Comparison of ENCODE assay signal across 26 mouse cellular contexts in the genomic region with DNA sequence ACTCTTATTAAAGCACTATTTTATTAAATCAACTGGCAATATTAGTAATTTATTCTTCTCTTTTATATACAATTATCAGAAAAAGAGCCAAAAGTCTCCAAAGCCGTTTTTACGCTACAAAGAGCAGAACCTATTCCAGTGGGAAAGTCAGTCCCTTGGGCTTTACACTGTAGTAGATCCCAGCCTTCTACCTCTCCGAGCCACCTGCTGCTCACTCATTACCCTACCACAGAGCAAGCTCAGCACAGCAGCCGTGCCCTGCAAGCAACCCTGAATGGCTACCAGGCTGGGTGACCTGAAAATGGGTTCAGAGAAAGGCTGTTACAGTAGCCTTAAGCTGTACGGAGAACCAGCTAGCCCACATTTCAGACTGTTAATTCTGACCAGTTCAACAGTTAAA. TPM values are rescaled to one million over a fixed set of nuclear protein-coding genes. Genes with fewer than 3 reads are reported as not detected.
DNase-seq lines count a peak whose midpoint lies in the region; ATAC-seq and TF ChIP-seq lines count a peak whose summit lies in the region.
"Had no signal": no experiment of that assay in that cellular context is flagged by ENCODE, and none has a peak within 500 bp of the region (broad histone marks: within the 10 kb centered on the region; RNA-seq: fewer than 3 reads in every experiment).

No protein-coding gene starts in this region.

- no peak overlapping the region for H3K27ac ChIP-seq in embryonic facial prominence, embryonic 14.5 days (replicated peaks; ENCODE audit: low read depth, low read length)
- no peak overlapping the region for H3K27ac ChIP-seq in embryonic facial prominence, embryonic 10.5 days (replicated peaks)
- H3K27ac ChIP-seq in heart, adult 2 months: peak overlapping the region; percentile 12
- no peak overlapping the region for H3K27ac ChIP-seq in kidney, embryonic 16.5 days (ENCODE audit: low read length)
- H3K27ac ChIP-seq: embryonic facial prominence, embryonic 12.5 days had no signal

- no peaks in the 10 kb centered on the region for H3K9me3 ChIP-seq in embryonic facial prominence, embryonic 14.5 days (ENCODE audit: control insufficient read depth, low read length)
- H3K9me3 ChIP-seq in embryonic facial prominence, embryonic 10.5 days: no peaks in the 10 kb centered on the region
- no peaks in the 10 kb centered on the region for H3K9me3 ChIP-seq in kidney, embryonic 16.5 days (ENCODE audit: low read length)
- H3K9me3 ChIP-seq: embryonic facial prominence, embryonic 12.5 days; forebrain, embryonic 13.5 days; forebrain, embryonic 15.5 days; G1E had no signal

- TF ChIP-seq CTCF in heart, adult 2 months (IDR thresholded peaks at IDR 0.05): no peak

- H3K36me3 ChIP-seq in embryonic facial prominence, embryonic 14.5 days (ENCODE audit: control insufficient read depth, insufficient read depth, low read length): peaks cover 50% of the 10 kb centered on the region
- H3K36me3 ChIP-seq in embryonic facial prominence, embryonic 10.5 days (replicated peaks): peaks cover 82% of the 10 kb centered on the region
- peaks cover 2% of the 10 kb centered on the region for H3K36me3 ChIP-seq in heart, adult 2 months (ENCODE audit: control insufficient read depth, insufficient read depth, low read length)
- H3K36me3 ChIP-seq in kidney, embryonic 16.5 days (ENCODE audit: insufficient read depth, low read length): peaks cover 29% of the 10 kb centered on the region

- no peak overlapping the region for H3K4me2 ChIP-seq in embryonic facial prominence, embryonic 14.5 days (ENCODE audit: low read depth, low read length)
- H3K4me2 ChIP-seq in kidney, embryonic 16.5 days (replicated peaks; ENCODE audit: low read depth, low read length): no peak overlapping the region
- H3K4me2 ChIP-seq: embryonic facial prominence, embryonic 12.5 days; forebrain, embryonic 13.5 days; forebrain, embryonic 15.5 days had no signal

- peak; percentile 13 for DNase-seq in cerebellum, adult 9-10 months
- no peak for DNase-seq in cerebellum, adult 18-20 months
- no peak for DNase-seq in embryonic facial prominence, embryonic 14.5 days (ENCODE audit: low spot score)
- DNase-seq in embryonic facial prominence, embryonic 10.5 days (ENCODE audit: low spot score): no peak
- DNase-seq in heart, adult 2 months: no peak
- no peak for DNase-seq in heart, postnatal 4 days
- peak; percentile 8 for DNase-seq in kidney, postnatal 10 days
- DNase-seq: adrenal gland, adult 2 months; adrenal gland, postnatal 10 days; adrenal gland, postnatal 25 days; B cell, adult 2 months; cerebellum, adult 11 months; cerebellum, adult 2 months; cerebellum, postnatal 10 days; cerebellum, postnatal 25 days; embryo, embryonic 11 days; forebrain, postnatal 0 days had no signal

- H3K27me3 ChIP-seq in embryonic facial prominence, embryonic 14.5 days (replicated peaks; ENCODE audit: control insufficient read depth, insufficient read depth, low read length): no peaks in the 10 kb centered on the region
- no peaks in the 10 kb centered on the region for H3K27me3 ChIP-seq in embryonic facial prominence, embryonic 10.5 days (replicated peaks; ENCODE audit: low read depth, poor library complexity, severe bottlenecking)
- no peaks in the 10 kb centered on the region for H3K27me3 ChIP-seq in heart, adult 2 months (ENCODE audit: control insufficient read depth, insufficient read depth, low read length)
- no peaks in the 10 kb centered on the region for H3K27me3 ChIP-seq in kidney, embryonic 16.5 days (ENCODE audit: insufficient read depth, low read length)
- H3K27me3 ChIP-seq: CH12.LX; embryonic facial prominence, embryonic 12.5 days; forebrain, embryonic 13.5 days; forebrain, embryonic 15.5 days; Patski had no signal

- peak; percentile 68; the same call in 1 of the 2 replicates for ATAC-seq in embryonic facial prominence, embryonic 14.5 days (ENCODE audit: low read depth)
- ATAC-seq in kidney, embryonic 16.5 days (ENCODE audit: low FRiP score, low TSS enrichment): no peak
- ATAC-seq: CD4-positive, CD25-positive, alpha-beta regulatory T cell, adult 4 months; forebrain, embryonic 13.5 days; forebrain, embryonic 15.5 days; forebrain, postnatal 0 days; Patski had no signal

- TF ChIP-seq POLR2A in heart, adult 2 months (IDR thresholded peaks at IDR 0.05; ENCODE audit: insufficient read depth, low read depth, low read length): no peak

- no peak for TF ChIP-seq EP300 in heart, adult 2 months (IDR thresholded peaks at IDR 0.05; ENCODE audit: insufficient read depth, low read depth, low read length)

- no peaks in the 10 kb centered on the region for H3K4me1 ChIP-seq in embryonic facial prominence, embryonic 14.5 days (ENCODE audit: control insufficient read depth, insufficient read depth, low read length)
- peaks cover 7% of the 10 kb centered on the region for H3K4me1 ChIP-seq in embryonic facial prominence, embryonic 10.5 days
- peaks cover 4% of the 10 kb centered on the region; the same call in 1 of the 2 replicates for H3K4me1 ChIP-seq in heart, adult 2 months (ENCODE audit: control insufficient read depth, insufficient read depth, low read length)
- no peaks in the 10 kb centered on the region for H3K4me1 ChIP-seq in kidney, embryonic 16.5 days (ENCODE audit: insufficient read depth, low read length)
- H3K4me1 ChIP-seq: embryonic facial prominence, embryonic 12.5 days had no signal

- no peak overlapping the region for H3K4me3 ChIP-seq in embryonic facial prominence, embryonic 14.5 days (ENCODE audit: low read depth, low read length)
- no peak overlapping the region for H3K4me3 ChIP-seq in embryonic facial prominence, embryonic 10.5 days
- H3K4me3 ChIP-seq in heart, adult 2 months: no peak overlapping the region
- no peak overlapping the region for H3K4me3 ChIP-seq in kidney, embryonic 16.5 days (ENCODE audit: low read length)
- H3K4me3 ChIP-seq: embryonic facial prominence, embryonic 12.5 days; forebrain, embryonic 13.5 days; forebrain, embryonic 15.5 days had no signal

- H3K79me2 ChIP-seq in heart, adult 2 months (replicated peaks; ENCODE audit: control insufficient read depth, insufficient read depth, low read length): peaks cover 8% of the 10 kb centered on the region

- 89% methylated on average over 5 of the region's 5 CpGs for WGBS in embryonic facial prominence, embryonic 14.5 days
- WGBS in embryonic facial prominence, embryonic 10.5 days: 92% methylated on average over 5 of the region's 5 CpGs
- WGBS in heart, adult 2 months: 79% methylated on average over 5 of the region's 5 CpGs
- WGBS in kidney, embryonic 16.5 days: 92% methylated on average over 5 of the region's 5 CpGs

- intact Hi-C loops in heart, adult 2 months (cut with DNase I): no loop called here

- no peak overlapping the region for H3K9ac ChIP-seq in embryonic facial prominence, embryonic 14.5 days (ENCODE audit: low read depth, low read length)
- H3K9ac ChIP-seq in heart, adult 2 months (ENCODE audit: low read depth, low read length): no peak overlapping the region
- no peak overlapping the region for H3K9ac ChIP-seq in kidney, embryonic 16.5 days (replicated peaks; ENCODE audit: low read length)
- H3K9ac ChIP-seq: embryonic facial prominence, embryonic 12.5 days; forebrain, embryonic 13.5 days; forebrain, embryonic 15.5 days; forebrain, postnatal 0 days had no signal

RNA-seq across cellular contexts. Expression of a gene that starts 9.4 kb away (rescaled TPM):
- 48.3 and 48.6 TPM in 2 replicates for polyA plus RNA-seq in embryonic facial prominence, embryonic 14.5 days (2014; fragmentation: Nextera tagmentation; extraction: Ambion mirVana)
- 53.4 and 57.6 TPM in 2 replicates for polyA plus RNA-seq in embryonic facial prominence, embryonic 10.5 days (2016; fragmentation: Nextera tagmentation; extraction: Ambion mirVana)
- total RNA-seq in heart, adult 2 months (2021): 10 to 100 TPM; 15.3 to 16.4 TPM
- polyA plus RNA-seq in heart, adult 2 months (2012; rRNA removed): 10.7 and 12.4 TPM in 2 replicates
- total RNA-seq in heart, postnatal 4 days (2021): 10 to 100 TPM; 25.2 to 27.3 TPM
- polyA plus RNA-seq in kidney, embryonic 16.5 days (2015; fragmentation: Nextera tagmentation; extraction: Ambion mirVana): 43.8 and 45.7 TPM in 2 replicates

RNA-seq across cellular contexts. Expression of a gene that starts 9.6 kb away (rescaled TPM):
- 18.8 and 20.9 TPM in 2 replicates for polyA plus RNA-seq in embryonic facial prominence, embryonic 14.5 days (2014; fragmentation: Nextera tagmentation; extraction: Ambion mirVana)
- polyA plus RNA-seq in embryonic facial prominence, embryonic 10.5 days (2016; fragmentation: Nextera tagmentation; extraction: Ambion mirVana): 26.4 and 28.0 TPM in 2 replicates
- 1 to 10 TPM; 5.8 to 6.4 TPM for total RNA-seq in heart, adult 2 months (2021)
- polyA plus RNA-seq in heart, adult 2 months (2012; rRNA removed): 4.7 and 7.8 TPM in 2 replicates
- 1 to 10 TPM; 9.1 to 9.9 TPM for total RNA-seq in heart, postnatal 4 days (2021)
- 23.7 and 27.6 TPM in 2 replicates for polyA plus RNA-seq in kidney, embryonic 16.5 days (2015; fragmentation: Nextera tagmentation; extraction: Ambion mirVana)

RNA-seq across cellular contexts. Expression of a gene that starts 24.7 kb away (rescaled TPM):
- 23.6 and 25.6 TPM in 2 replicates for polyA plus RNA-seq in embryonic facial prominence, embryonic 14.5 days (2014; fragmentation: Nextera tagmentation; extraction: Ambion mirVana)
- 17.0 and 17.2 TPM in 2 replicates for polyA plus RNA-seq in embryonic facial prominence, embryonic 10.5 days (2016; fragmentation: Nextera tagmentation; extraction: Ambion mirVana)
- total RNA-seq in heart, adult 2 months (2021): 1 to 10 TPM; 2.6 to 2.7 TPM
- polyA plus RNA-seq in heart, adult 2 months (2012; rRNA removed): 3.7 and 5.6 TPM in 2 replicates
- 1 to 10 TPM; 8.2 to 9.5 TPM for total RNA-seq in heart, postnatal 4 days (2021)
- polyA plus RNA-seq in kidney, embryonic 16.5 days (2015; fragmentation: Nextera tagmentation; extraction: Ambion mirVana): 23.5 and 25.4 TPM in 2 replicates

RNA-seq across cellular contexts. Expression of a gene that starts 25.6 kb away (rescaled TPM):
- 23.4 and 27.7 TPM in 2 replicates for polyA plus RNA-seq in embryonic facial prominence, embryonic 14.5 days (2014; fragmentation: Nextera tagmentation; extraction: Ambion mirVana)
- polyA plus RNA-seq in embryonic facial prominence, embryonic 10.5 days (2016; fragmentation: Nextera tagmentation; extraction: Ambion mirVana): 27.4 and 28.1 TPM in 2 replicates
- total RNA-seq in heart, adult 2 months (2021): 10 to 100 TPM; 16.9 to 18.6 TPM
- 25.2 and 32.7 TPM in 2 replicates for polyA plus RNA-seq in heart, adult 2 months (2012; rRNA removed)
- total RNA-seq in heart, postnatal 4 days (2021): 10 to 100 TPM; 17.5 to 19.5 TPM
- polyA plus RNA-seq in kidney, embryonic 16.5 days (2015; fragmentation: Nextera tagmentation; extraction: Ambion mirVana): 25.1 and 28.2 TPM in 2 replicates

RNA-seq across cellular contexts. Expression of a gene that starts 35.2 kb away (rescaled TPM):
- 1.2 and 2.1 TPM in 2 replicates for polyA plus RNA-seq in embryonic facial prominence, embryonic 14.5 days (2014; fragmentation: Nextera tagmentation; extraction: Ambion mirVana)
- polyA plus RNA-seq in embryonic facial prominence, embryonic 10.5 days (2016; fragmentation: Nextera tagmentation; extraction: Ambion mirVana): 0.34 and 0.69 TPM in 2 replicates
- total RNA-seq in heart, adult 2 months (2021): not detected
- 0.18 TPM in 1 of 2 replicates, not detected in the other for polyA plus RNA-seq in heart, adult 2 months (2012; rRNA removed)
- not detected for total RNA-seq in heart, postnatal 4 days (2021)
- polyA plus RNA-seq in kidney, embryonic 16.5 days (2015; fragmentation: Nextera tagmentation; extraction: Ambion mirVana): 1.3 and 1.4 TPM in 2 replicates
- total RNA-seq: common myeloid progenitor, adult 5-6 weeks; forebrain, postnatal 0 days; G1E had no signal
- polyA plus RNA-seq: adrenal gland, adult 2 months; G1E had no signal

Comparison
In these comparisons a context has a peak if more than half of its experiments do, and no peak if none do; other contexts are left out.
1. DNase-seq: peak in cerebellum, adult 9-10 months (single experiment) and kidney, postnatal 10 days (single experiment); none in cerebellum, adult 18-20 months (0 of 2), embryonic facial prominence, embryonic 14.5 days (single experiment), embryonic facial prominence, embryonic 10.5 days (single experiment), heart, adult 2 months (0 of 2) and heart, postnatal 4 days (single experiment).